Mouse (Mus musculus) heart, adult 2 months (tissue): ENCODE measurements around the gene Bcl11a.

Source experiments
- CTCF ChIP-seq: fragments of 200-600 bp; IDR thresholded peaks from 2 replicates; pipeline ENCODE4 v1.8.1; 2022; ENCODE audit warnings: antibody characterized with exemption, mild to moderate bottlenecking, moderate library complexity
- EP300 ChIP-seq: fragments of 200-500 bp; IDR thresholded peaks from 2 replicates; pipeline ENCODE4 v1.6.1; 2011; ENCODE audit warnings: low read depth, low read length, control low read depth; ENCODE audit not compliant: insufficient read depth
- POLR2A ChIP-seq: fragments of 200-500 bp; IDR thresholded peaks from 2 replicates; pipeline ENCODE4 v1.6.1; 2011; ENCODE audit warnings: mild to moderate bottlenecking, low read depth, low read length, control low read depth; ENCODE audit not compliant: insufficient read depth

- TF ChIP-seq CTCF (no peak), POLR2A (no peak), EP300 (no peak)
Measured at GRCm38 (mm10) chr11:24163072-24163471, 85.2 kb downstream of the Bcl11a start.
